In genomic region chr5:129049372-129049771, GRCm38 (mm10) we compare ENCODE assay signal across 13 mouse cellular contexts. TPM values are rescaled to one million over a fixed set of nuclear protein-coding genes. Genes with fewer than 3 reads are reported as not detected.
DNase-seq lines count a peak whose midpoint lies in the region; ATAC-seq and TF ChIP-seq lines count a peak whose summit lies in the region.
"Had no signal": no experiment of that assay in that cellular context is flagged by ENCODE, and none has a peak within 500 bp of the region (broad histone marks: within the 10 kb centered on the region; RNA-seq: fewer than 3 reads in every experiment).

No protein-coding gene starts in this region.

- peak overlapping the region; percentile 81 for H3K27ac ChIP-seq in forebrain, embryonic 16.5 days (ENCODE audit: low read length)
- no peak overlapping the region for H3K27ac ChIP-seq in left cerebral cortex, adult 2 months
- H3K27ac ChIP-seq: limb, embryonic 12.5 days; macrophage had no signal

- no peaks in the 10 kb centered on the region for H3K36me3 ChIP-seq in forebrain, embryonic 16.5 days (ENCODE audit: control insufficient read depth, insufficient read depth)
- H3K36me3 ChIP-seq: limb, embryonic 12.5 days had no signal

- peaks cover 39% of the 10 kb centered on the region for H3K4me1 ChIP-seq in forebrain, embryonic 16.5 days (replicated peaks; ENCODE audit: control insufficient read depth, insufficient read depth, low read length)
- H3K4me1 ChIP-seq: limb, embryonic 12.5 days had no signal

- peak; percentile 61 to 67 for DNase-seq in left cerebral cortex, adult 18-20 months (ENCODE audit: low spot score in 2 of 2)
- no peak for DNase-seq in left cerebral cortex, adult 11 months (ENCODE audit: low spot score)
- peak; percentile 46 to 55 for DNase-seq in left cerebral cortex, adult 2 months (ENCODE audit: extremely low spot score in 1 of 2, low spot score in 2 of 2)
- DNase-seq in right cerebral cortex, postnatal 36 days (ENCODE audit: low spot score in 2 of 2): peak; percentile 52 to 72
- DNase-seq in lung, adult 18-20 months: no peak
- DNase-seq in yolk sac, embryonic 10.5 days (ENCODE audit: low spot score): no peak
- DNase-seq in c-Kit-positive CD71-positive TER-119-positive erythroid progenitor cells, embryonic 14.5 days (ENCODE audit: low spot score): no peak
- DNase-seq: cerebellum, adult 9-10 months; gastrocnemius, postnatal 36 days; thymus, adult 2 months had no signal

- peak overlapping the region; percentile 21; the same call in 1 of the 2 replicates for H3K4me2 ChIP-seq in forebrain, embryonic 16.5 days (ENCODE audit: low read length)
- H3K4me2 ChIP-seq: limb, embryonic 12.5 days had no signal

- intact Hi-C loops in left cerebral cortex, adult 2 months (cut with DNase I): no loop called here

- TF ChIP-seq CTCF in left cerebral cortex, adult 2 months (IDR thresholded peaks at IDR 0.05): no peak

- no peak overlapping the region for H3K4me3 ChIP-seq in forebrain, embryonic 16.5 days (replicated peaks; ENCODE audit: low read length)
- no peak overlapping the region for H3K4me3 ChIP-seq in left cerebral cortex, adult 2 months
- H3K4me3 ChIP-seq: limb, embryonic 12.5 days had no signal

- peak; percentile 60 for ATAC-seq in forebrain, embryonic 16.5 days

- 0 out of 2 replicates have a peak overlapping the region, but pooled peaks have one; percentile 17 for H3K9ac ChIP-seq in forebrain, embryonic 16.5 days (replicated peaks; ENCODE audit: low read depth, low read length)
- H3K9ac ChIP-seq: limb, embryonic 12.5 days had no signal

- no peaks in the 10 kb centered on the region for H3K27me3 ChIP-seq in forebrain, embryonic 16.5 days (replicated peaks; ENCODE audit: control insufficient read depth, insufficient read depth, low read length)
- H3K27me3 ChIP-seq: limb, embryonic 12.5 days had no signal

- H3K9me3 ChIP-seq in forebrain, embryonic 16.5 days (ENCODE audit: control insufficient read depth, low read length): no peaks in the 10 kb centered on the region
- H3K9me3 ChIP-seq: limb, embryonic 12.5 days had no signal

- 39% methylated on average over 9 of the region's 9 CpGs for WGBS in forebrain, embryonic 16.5 days

RNA-seq across cellular contexts. Expression of gene Ran, which starts 29.5 kb away (rescaled TPM):
- 100 to 1,000 TPM; 164 to 178 TPM for total RNA-seq in left cerebral cortex, adult 18-20 months (2021)
- polyA plus RNA-seq in forebrain, embryonic 16.5 days (2015; fragmentation: Nextera tagmentation; extraction: Ambion mirVana): 436 and 440 TPM in 2 replicates
- total RNA-seq in left cerebral cortex, adult 2 months (2021): 100 to 1,000 TPM; 152 to 166 TPM

RNA-seq across cellular contexts. Expression of gene Stx2, which starts 41.0 kb away (rescaled TPM):
- total RNA-seq in left cerebral cortex, adult 18-20 months (2021): 10 to 100 TPM; 16.8 to 22.6 TPM
- polyA plus RNA-seq in forebrain, embryonic 16.5 days (2015; fragmentation: Nextera tagmentation; extraction: Ambion mirVana): 15.3 and 18.0 TPM in 2 replicates
- 10 to 100 TPM; 17.8 to 21.8 TPM for total RNA-seq in left cerebral cortex, adult 2 months (2021)

RNA-seq across cellular contexts. Expression of gene Adgrd1, which starts 47.2 kb away (rescaled TPM):
- total RNA-seq in left cerebral cortex, adult 18-20 months (2021): 1 to 10 TPM; 2.8 TPM
- polyA plus RNA-seq in forebrain, embryonic 16.5 days (2015; fragmentation: Nextera tagmentation; extraction: Ambion mirVana): 0.22 and 0.37 TPM in 2 replicates
- total RNA-seq in left cerebral cortex, adult 2 months (2021): 1 to 10 TPM; 2.9 to 3.9 TPM
- polyA plus RNA-seq: limb, embryonic 12.5 days; macrophage had no signal

Comparison
In these comparisons a context has a peak if more than half of its experiments do, and no peak if none do; other contexts are left out.
1. DNase-seq: peak in left cerebral cortex, adult 18-20 months (2 of 2), left cerebral cortex, adult 2 months (2 of 2) and right cerebral cortex, postnatal 36 days (2 of 2); none in left cerebral cortex, adult 11 months (single experiment), lung, adult 18-20 months (0 of 2), yolk sac, embryonic 10.5 days (single experiment) and c-Kit-positive CD71-positive TER-119-positive erythroid progenitor cells, embryonic 14.5 days (single experiment).